Mouse (Mus musculus): ENCODE measurements at regions not wholly inside any gene's neighbourhood (a gene's known extent, or its start where the extent isn't known, plus 50 kb on each side); places are given as distances from the start of the nearest gene placed in this dataset.

DNA sequence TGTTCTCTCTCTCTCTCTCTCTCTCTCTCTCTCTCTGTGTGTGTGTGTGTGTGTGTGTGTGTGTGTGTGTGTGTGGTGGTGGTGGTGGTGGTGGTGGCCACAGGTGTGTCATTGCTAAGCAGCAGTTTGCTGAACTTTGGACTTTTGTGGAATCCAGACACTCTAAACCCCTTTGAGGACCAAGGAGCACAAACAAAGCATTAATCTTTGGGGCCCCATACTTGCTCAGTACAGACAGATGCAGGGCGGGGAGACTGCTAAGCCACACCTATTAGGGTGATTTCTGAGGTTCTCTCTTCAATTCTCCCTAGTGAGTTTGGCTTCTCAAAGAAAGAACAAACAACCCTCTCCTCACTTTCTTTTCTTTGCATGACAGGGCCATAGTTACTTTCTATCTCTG, 158.1 kb upstream of the Ctnnb1 start:
- Histone ChIP-seq H3K27me3 (ENCODE audit: control insufficient read depth, insufficient read depth, low read length) (no peaks in the 10 kb centered on the region), H3K9ac (ENCODE audit: low read length) (no peak overlapping the region), H3K4me3 (ENCODE audit: low read depth, low read length) (no peak overlapping the region), H3K4me1 (ENCODE audit: control insufficient read depth, insufficient read depth, low read length) (peaks cover 5% of the 10 kb centered on the region; the same call in 1 of the 2 replicates), H3K36me3 (ENCODE audit: control insufficient read depth, insufficient read depth, low read length) (no peaks in the 10 kb centered on the region), H3K9me3 (ENCODE audit: control insufficient read depth, low read length) (no peaks in the 10 kb centered on the region), H3K4me2 (ENCODE audit: low read depth) (no peak overlapping the region), H3K27ac (ENCODE audit: low read depth, low read length) (no peak overlapping the region)
- DNase-seq (ENCODE audit: low spot score) (no peak), ATAC-seq (ENCODE audit: insufficient read depth, low FRiP score, low TSS enrichment) (no peak)
- 17% methylated on average over 1 of the region's 1 CpGs for WGBS

DNA sequence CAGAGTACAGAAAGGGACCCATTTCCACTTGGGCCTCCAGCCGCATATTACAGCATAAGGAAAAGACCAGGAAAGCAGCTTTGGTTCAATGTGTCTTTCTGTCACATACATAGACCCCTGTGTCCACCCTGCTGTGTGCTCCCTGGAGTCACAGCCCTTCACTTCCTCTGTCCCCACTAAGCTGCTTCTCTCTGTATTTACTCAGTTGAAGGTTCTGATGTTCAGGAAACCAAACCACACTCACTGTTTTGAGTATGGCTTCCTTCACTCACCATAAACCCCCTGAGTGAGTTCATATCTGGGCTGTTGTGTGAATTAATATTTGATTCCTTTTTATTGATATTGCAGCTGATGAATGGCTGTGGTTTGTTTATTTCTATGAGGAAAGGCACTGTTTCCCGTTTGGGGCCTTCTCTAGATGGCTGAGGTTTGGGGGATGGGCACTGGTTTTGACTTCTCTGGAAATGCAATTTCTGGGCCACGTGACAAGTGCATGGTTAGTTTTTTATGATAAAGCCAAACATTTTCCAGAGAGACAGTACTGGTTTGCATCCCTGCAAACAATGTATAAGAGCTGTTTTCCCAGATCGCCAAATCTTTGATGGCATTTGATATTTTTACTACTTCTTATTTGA, 157.0 kb upstream of the Ctnnb1 start:
- Histone ChIP-seq H3K27me3 (ENCODE audit: control insufficient read depth, insufficient read depth, low read length) (no peaks in the 10 kb centered on the region), H3K9ac (ENCODE audit: low read length) (no peak overlapping the region), H3K36me3 (ENCODE audit: control insufficient read depth, insufficient read depth, low read length) (no peaks in the 10 kb centered on the region), H3K4me2 (ENCODE audit: low read depth) (no peak overlapping the region), H3K4me3 (ENCODE audit: low read depth, low read length) (no peak overlapping the region), H3K27ac (ENCODE audit: low read depth, low read length) (no peak overlapping the region), H3K9me3 (ENCODE audit: control insufficient read depth, low read length) (no peaks in the 10 kb centered on the region), H3K4me1 (ENCODE audit: control insufficient read depth, insufficient read depth, low read length) (peaks cover 5% of the 10 kb centered on the region; the same call in 1 of the 2 replicates)
- 65% methylated on average over 4 of the region's 4 CpGs for WGBS
- no peak for ATAC-seq (ENCODE audit: insufficient read depth, low FRiP score, low TSS enrichment)
- DNase-seq (ENCODE audit: low spot score), result no peak

DNA sequence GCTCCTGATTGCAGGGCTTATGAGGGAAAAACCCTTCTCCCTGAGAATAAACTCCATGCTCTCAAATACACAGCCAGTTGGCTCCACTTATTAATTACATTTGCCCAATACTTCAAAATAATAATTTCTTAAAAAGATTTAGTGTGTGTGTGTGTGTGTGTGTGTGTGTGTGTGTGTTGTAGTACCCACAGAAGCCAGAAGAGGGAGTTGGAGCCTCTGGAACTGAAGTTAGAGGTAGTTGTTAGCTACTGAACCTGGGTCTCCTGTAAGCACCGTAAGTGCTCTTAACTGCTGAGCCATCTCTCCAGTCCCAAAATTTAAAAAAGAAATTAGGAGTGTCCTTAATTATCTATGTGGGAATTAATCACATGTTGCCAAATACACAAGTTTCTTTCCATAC, 154.8 kb upstream of the Ctnnb1 start:
- DNase-seq (ENCODE audit: low spot score), result no peak
- H3K27ac ChIP-seq (ENCODE audit: low read depth, low read length), result no peak overlapping the region
- H3K27me3 ChIP-seq (ENCODE audit: control insufficient read depth, insufficient read depth, low read length), result no peaks in the 10 kb centered on the region
- H3K4me1 ChIP-seq (ENCODE audit: control insufficient read depth, insufficient read depth, low read length), result peaks cover 5% of the 10 kb centered on the region; the same call in 1 of the 2 replicates
- H3K4me3 ChIP-seq (ENCODE audit: low read depth, low read length), result no peak overlapping the region
- WGBS, result 97% methylated on average over 1 of the region's 1 CpGs
- no peak overlapping the region for H3K4me2 ChIP-seq (ENCODE audit: low read depth)
- no peak for ATAC-seq (ENCODE audit: insufficient read depth, low FRiP score, low TSS enrichment)
- no peak overlapping the region for H3K9ac ChIP-seq (ENCODE audit: low read length)
- no peaks in the 10 kb centered on the region for H3K36me3 ChIP-seq (ENCODE audit: control insufficient read depth, insufficient read depth, low read length)
- H3K9me3 ChIP-seq (ENCODE audit: control insufficient read depth, low read length), result no peaks in the 10 kb centered on the region

DNA sequence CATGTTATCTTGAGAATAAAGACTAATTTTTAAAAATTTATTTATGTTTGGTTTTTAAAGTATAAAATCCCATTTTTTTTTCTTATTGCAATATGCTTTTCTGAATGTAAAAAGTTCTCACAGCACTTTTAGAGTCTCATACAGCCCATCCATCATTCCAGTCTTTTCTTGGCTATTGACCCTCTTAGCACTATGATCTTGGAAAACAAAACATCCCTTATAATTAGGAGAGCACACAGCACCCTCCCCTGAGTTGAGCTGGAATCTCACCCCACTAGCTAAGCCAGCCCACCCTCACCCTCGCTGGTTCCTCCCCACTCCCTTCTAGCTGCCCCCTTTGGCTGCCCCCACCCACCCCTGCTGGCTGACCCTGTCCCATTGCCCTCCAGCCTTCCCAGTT, 154.2 kb upstream of the Ctnnb1 start:
- DNase-seq (ENCODE audit: low spot score) (no peak), ATAC-seq (ENCODE audit: insufficient read depth, low FRiP score, low TSS enrichment) (no peak)
- no peak overlapping the region for H3K9ac ChIP-seq (ENCODE audit: low read length)
- no peak overlapping the region for H3K27ac ChIP-seq (ENCODE audit: low read depth, low read length)
- H3K4me1 ChIP-seq (ENCODE audit: control insufficient read depth, insufficient read depth, low read length), result peaks cover 5% of the 10 kb centered on the region; the same call in 1 of the 2 replicates
- H3K36me3 ChIP-seq (ENCODE audit: control insufficient read depth, insufficient read depth, low read length), result no peaks in the 10 kb centered on the region
- H3K4me3 ChIP-seq (ENCODE audit: low read depth, low read length), result no peak overlapping the region
- H3K27me3 ChIP-seq (ENCODE audit: control insufficient read depth, insufficient read depth, low read length), result no peaks in the 10 kb centered on the region
- H3K9me3 ChIP-seq (ENCODE audit: control insufficient read depth, low read length), result no peaks in the 10 kb centered on the region
- H3K4me2 ChIP-seq (ENCODE audit: low read depth), result no peak overlapping the region
- WGBS, result 60% methylated on average over 1 of the region's 1 CpGs

DNA sequence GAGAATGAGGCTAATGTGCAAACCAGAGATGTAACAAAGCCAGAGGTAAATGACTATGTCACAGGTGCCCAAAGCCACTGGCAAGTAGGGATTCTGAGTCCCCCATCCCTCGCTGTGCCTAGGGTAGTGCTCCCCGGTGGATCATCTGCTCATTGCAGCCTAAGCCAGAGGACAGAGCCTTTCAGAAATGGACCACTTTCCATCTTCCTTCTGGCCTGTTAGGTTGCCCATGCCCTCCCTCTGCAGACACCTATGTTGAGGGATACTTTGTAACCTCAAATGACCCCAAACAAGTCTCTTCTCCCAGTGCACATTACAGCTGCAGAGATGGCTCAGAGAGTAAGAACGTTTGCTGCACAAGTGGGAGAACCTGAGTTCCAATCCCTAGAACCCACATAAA, 153.3 kb upstream of the Ctnnb1 start:
- no peak for ATAC-seq (ENCODE audit: insufficient read depth, low FRiP score, low TSS enrichment)
- WGBS, result 65% methylated on average over 3 of the region's 3 CpGs
- Histone ChIP-seq H3K4me1 (ENCODE audit: control insufficient read depth, insufficient read depth, low read length) (peaks cover 5% of the 10 kb centered on the region; the same call in 1 of the 2 replicates), H3K36me3 (ENCODE audit: control insufficient read depth, insufficient read depth, low read length) (no peaks in the 10 kb centered on the region), H3K27ac (ENCODE audit: low read depth, low read length) (no peak overlapping the region), H3K27me3 (ENCODE audit: control insufficient read depth, insufficient read depth, low read length) (no peaks in the 10 kb centered on the region), H3K9ac (ENCODE audit: low read length) (no peak overlapping the region), H3K9me3 (ENCODE audit: control insufficient read depth, low read length) (no peaks in the 10 kb centered on the region), H3K4me2 (ENCODE audit: low read depth) (no peak overlapping the region), H3K4me3 (ENCODE audit: low read depth, low read length) (no peak overlapping the region)
- no peak for DNase-seq (ENCODE audit: low spot score)

DNA sequence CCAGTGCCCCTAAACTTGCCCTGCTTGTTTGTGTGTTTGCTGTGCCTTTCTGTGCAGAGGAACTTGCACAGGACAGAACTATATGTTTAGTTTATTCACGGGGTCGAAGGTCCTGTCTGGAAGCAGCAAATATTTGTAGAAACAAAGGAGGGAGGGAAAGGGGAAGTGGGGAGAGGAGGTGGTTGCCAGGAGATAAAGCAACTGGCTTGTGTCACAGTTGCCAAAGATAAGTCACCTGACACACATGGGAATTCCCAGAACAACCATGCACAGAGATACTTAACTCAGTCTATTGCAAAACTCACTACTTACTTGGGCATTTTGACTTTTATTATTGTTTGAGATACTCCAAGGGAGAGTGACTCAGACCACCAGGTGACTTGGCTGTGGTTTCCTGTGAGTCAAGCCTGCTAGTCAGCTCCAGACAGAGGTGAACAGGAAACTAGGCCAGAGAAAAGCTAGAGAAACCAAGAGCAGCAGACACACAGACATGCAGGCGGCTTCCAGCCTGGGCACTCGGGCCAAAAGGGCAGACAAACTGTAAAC, 152.5 kb upstream of the Ctnnb1 start:
- Histone ChIP-seq H3K4me3 (ENCODE audit: low read depth, low read length) (no peak overlapping the region), H3K4me1 (ENCODE audit: control insufficient read depth, insufficient read depth, low read length) (no peaks in the 10 kb centered on the region), H3K27me3 (ENCODE audit: control insufficient read depth, insufficient read depth, low read length) (no peaks in the 10 kb centered on the region), H3K9me3 (ENCODE audit: control insufficient read depth, low read length) (no peaks in the 10 kb centered on the region), H3K27ac (ENCODE audit: low read depth, low read length) (no peak overlapping the region), H3K4me2 (ENCODE audit: low read depth) (no peak overlapping the region), H3K9ac (ENCODE audit: low read length) (no peak overlapping the region), H3K36me3 (ENCODE audit: control insufficient read depth, insufficient read depth, low read length) (no peaks in the 10 kb centered on the region)
- ATAC-seq (ENCODE audit: insufficient read depth, low FRiP score, low TSS enrichment), result no peak
- 68% methylated on average over 4 of the region's 4 CpGs for WGBS
- DNase-seq (ENCODE audit: low spot score), result no peak

DNA sequence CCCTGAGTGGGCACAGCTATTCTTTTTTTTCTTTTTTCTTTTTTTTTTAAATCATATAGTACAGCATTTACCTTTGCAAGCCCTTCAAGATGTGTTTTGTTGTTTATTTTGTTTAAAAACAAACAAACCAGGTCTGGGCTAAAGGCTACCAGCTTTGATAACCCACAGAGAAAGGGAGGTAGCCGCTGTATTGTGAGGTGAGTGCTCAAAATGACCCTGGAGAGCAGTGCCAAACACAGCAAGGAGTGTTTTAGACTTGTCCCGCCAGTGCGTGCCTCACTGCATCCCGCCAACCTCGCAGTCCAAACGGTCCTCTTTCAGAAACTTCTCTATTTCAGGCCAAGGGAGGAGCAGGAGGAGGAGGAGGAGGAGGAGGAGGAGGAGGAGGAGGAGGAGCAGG, 152.0 kb upstream of the Ctnnb1 start:
- ATAC-seq (ENCODE audit: insufficient read depth, low FRiP score, low TSS enrichment), result no peak
- 79% methylated on average over 6 of the region's 6 CpGs for WGBS

DNA sequence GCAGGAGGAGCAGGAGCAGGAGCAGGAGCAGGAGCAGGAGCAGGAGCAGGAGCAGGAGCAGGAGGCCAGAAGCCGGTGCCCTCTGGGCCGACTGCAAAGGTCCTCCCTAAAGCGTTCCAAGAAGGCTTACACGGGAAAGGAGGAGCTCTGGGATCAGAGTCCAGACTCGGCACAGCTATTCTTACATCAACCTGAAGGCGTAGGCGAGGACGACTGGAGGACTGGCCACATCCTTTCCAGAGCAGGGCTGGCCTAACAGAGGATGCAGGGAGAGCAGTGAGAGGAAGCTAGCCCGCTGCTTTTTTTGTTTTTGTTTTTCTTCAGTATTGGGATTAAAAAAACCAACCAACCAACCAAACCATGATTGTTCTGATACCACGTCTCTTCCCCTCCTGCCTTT, 151.5 kb upstream of the Ctnnb1 start:
- Histone ChIP-seq H3K27ac (ENCODE audit: low read depth, low read length) (no peak overlapping the region; the same call in 1 of the 2 replicates), H3K4me3 (ENCODE audit: low read depth, low read length) (no peak overlapping the region), H3K27me3 (ENCODE audit: control insufficient read depth, insufficient read depth, low read length) (no peaks in the 10 kb centered on the region), H3K9me3 (ENCODE audit: control insufficient read depth, low read length) (no peaks in the 10 kb centered on the region), H3K36me3 (ENCODE audit: control insufficient read depth, insufficient read depth, low read length) (no peaks in the 10 kb centered on the region), H3K4me2 (ENCODE audit: low read depth) (no peak overlapping the region), H3K9ac (ENCODE audit: low read length) (no peak overlapping the region), H3K4me1 (ENCODE audit: control insufficient read depth, insufficient read depth, low read length) (no peaks in the 10 kb centered on the region)
- ATAC-seq (ENCODE audit: insufficient read depth, low FRiP score, low TSS enrichment) (no peak), DNase-seq (ENCODE audit: low spot score) (no peak)
- WGBS, result 83% methylated on average over 10 of the region's 10 CpGs

More for the DNA sequence above, 152.0 kb upstream of the Ctnnb1 start:
- no peaks in the 10 kb centered on the region for H3K9me3 ChIP-seq (ENCODE audit: control insufficient read depth, low read length)
- no peak overlapping the region for H3K4me3 ChIP-seq (ENCODE audit: low read depth, low read length)
- H3K4me2 ChIP-seq (ENCODE audit: low read depth), result no peak overlapping the region
- no peaks in the 10 kb centered on the region for H3K36me3 ChIP-seq (ENCODE audit: control insufficient read depth, insufficient read depth, low read length)
- H3K27ac ChIP-seq (ENCODE audit: low read depth, low read length), result no peak overlapping the region
- H3K27me3 ChIP-seq (ENCODE audit: control insufficient read depth, insufficient read depth, low read length), result no peaks in the 10 kb centered on the region
- H3K4me1 ChIP-seq (ENCODE audit: control insufficient read depth, insufficient read depth, low read length), result no peaks in the 10 kb centered on the region
- no peak for DNase-seq (ENCODE audit: low spot score)
- no peak overlapping the region for H3K9ac ChIP-seq (ENCODE audit: low read length)

DNA sequence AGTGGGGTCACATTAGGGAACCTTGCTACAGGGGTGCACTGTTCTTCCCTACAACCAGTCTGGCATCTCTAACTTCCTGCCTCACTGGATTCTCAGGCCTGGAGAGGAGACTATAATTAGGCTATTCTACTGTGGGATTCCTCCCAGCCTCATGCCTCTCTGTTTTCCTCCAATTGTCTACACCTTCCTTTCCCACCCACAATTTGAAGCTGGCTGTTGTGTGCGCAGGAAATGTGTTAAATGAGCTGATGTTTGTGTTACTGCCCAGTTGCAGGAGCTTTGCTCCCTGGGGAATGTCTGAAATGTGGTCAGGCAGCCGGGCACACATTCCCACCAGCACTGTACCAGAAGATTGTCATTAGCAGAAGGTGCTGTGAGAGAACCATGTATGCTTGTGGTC, 150.6 kb upstream of the Ctnnb1 start:
- Histone ChIP-seq H3K27me3 (ENCODE audit: control insufficient read depth, insufficient read depth, low read length) (no peaks in the 10 kb centered on the region), H3K36me3 (ENCODE audit: control insufficient read depth, insufficient read depth, low read length) (no peaks in the 10 kb centered on the region), H3K4me3 (ENCODE audit: low read depth, low read length) (no peak overlapping the region), H3K4me1 (ENCODE audit: control insufficient read depth, insufficient read depth, low read length) (no peaks in the 10 kb centered on the region), H3K9me3 (ENCODE audit: control insufficient read depth, low read length) (no peaks in the 10 kb centered on the region), H3K27ac (ENCODE audit: low read depth, low read length) (no peak overlapping the region), H3K4me2 (ENCODE audit: low read depth) (no peak overlapping the region), H3K9ac (ENCODE audit: low read length) (no peak overlapping the region)
- no peak for ATAC-seq (ENCODE audit: insufficient read depth, low FRiP score, low TSS enrichment)
- DNase-seq (ENCODE audit: low spot score), result no peak
- WGBS, result 44% methylated on average over 2 of the region's 2 CpGs
